Mouse (Mus musculus) cerebellum, postnatal 10 days (tissue): ENCODE data around the gene Ndufa5.

Source experiments
- DNase-seq, 2 experiments: peaks; one replicate each; pipeline ENCODE4 v3.0.0; 2021; ENCODE audit warnings: mixed read lengths in 2 of 2

The Ndufa5 gene

GRCm38 (mm10) chr6:24527155-24528063, at the start of gene Ndufa5:
Gene Ndufa5, minus strand, starts transcription at chr6:24528013.
- peak; percentile 94 to 96 for DNase-seq

GRCm38 (mm10) chr6:24573319-24573718, 45.5 kb upstream of the Ndufa5 start:
- DNase-seq = no peak

- DNase-seq = no peak
These were observed 44.6 kb upstream of the Ndufa5 start for GRCm38 (mm10) chr6:24572431-24572830.

- no peak for DNase-seq
These were observed 43.3 kb upstream of the Ndufa5 start for GRCm38 (mm10) chr6:24571126-24571525.

DNA sequence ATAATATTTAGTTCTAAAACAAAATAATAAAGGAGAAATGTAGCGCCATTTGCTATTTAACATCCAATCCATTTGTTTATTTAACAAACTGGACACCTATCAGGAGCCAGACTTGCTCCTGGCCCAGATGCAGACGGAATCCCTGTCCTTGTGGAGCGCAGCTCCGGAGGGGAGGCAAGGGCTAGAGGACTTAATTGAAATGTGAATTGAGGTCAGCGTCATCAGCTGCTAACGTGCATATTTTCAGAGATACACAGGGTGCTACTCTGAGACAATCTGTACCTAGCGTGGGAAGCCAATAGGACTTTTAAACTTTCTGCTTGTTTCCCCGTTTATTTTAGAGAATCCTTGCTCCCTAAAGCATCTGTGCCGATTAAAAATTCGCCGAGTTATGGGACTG, 42.5 kb upstream of the Ndufa5 start:
- no peak for DNase-seq

DNA sequence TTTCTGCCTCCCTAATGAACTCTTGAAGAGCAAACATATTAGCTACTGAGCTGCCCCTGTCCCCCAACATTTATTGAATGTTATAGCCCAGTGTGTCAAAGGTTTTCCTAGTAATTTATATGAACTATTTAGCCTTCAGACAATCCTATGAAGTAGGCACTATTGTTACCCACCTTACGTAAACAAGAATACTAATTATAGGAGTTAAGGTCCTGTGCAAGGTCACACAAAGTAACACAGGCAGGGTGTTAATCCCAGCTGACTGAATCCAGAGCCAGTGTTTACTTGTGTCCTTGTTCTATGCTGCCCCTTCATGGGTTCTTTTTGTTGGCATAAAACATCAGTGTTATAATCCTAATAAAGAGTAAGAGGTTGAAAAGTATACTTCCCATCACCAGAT, 41.9 kb upstream of the Ndufa5 start:
- no peak for DNase-seq

- no peak for DNase-seq
These were observed 41.1 kb upstream of the Ndufa5 start for GRCm38 (mm10) chr6:24568963-24569362.

- DNase-seq = peak; percentile 40 to 55
These were observed 37.1 kb upstream of the Ndufa5 start for GRCm38 (mm10) chr6:24564886-24565285.

- peak; percentile 60 to 76 for DNase-seq
These were observed 36.3 kb upstream of the Ndufa5 start for GRCm38 (mm10) chr6:24564081-24564480.

GRCm38 (mm10) chr6:24555488-24555887, 27.7 kb upstream of the Ndufa5 start:
- DNase-seq = no peak

DNA sequence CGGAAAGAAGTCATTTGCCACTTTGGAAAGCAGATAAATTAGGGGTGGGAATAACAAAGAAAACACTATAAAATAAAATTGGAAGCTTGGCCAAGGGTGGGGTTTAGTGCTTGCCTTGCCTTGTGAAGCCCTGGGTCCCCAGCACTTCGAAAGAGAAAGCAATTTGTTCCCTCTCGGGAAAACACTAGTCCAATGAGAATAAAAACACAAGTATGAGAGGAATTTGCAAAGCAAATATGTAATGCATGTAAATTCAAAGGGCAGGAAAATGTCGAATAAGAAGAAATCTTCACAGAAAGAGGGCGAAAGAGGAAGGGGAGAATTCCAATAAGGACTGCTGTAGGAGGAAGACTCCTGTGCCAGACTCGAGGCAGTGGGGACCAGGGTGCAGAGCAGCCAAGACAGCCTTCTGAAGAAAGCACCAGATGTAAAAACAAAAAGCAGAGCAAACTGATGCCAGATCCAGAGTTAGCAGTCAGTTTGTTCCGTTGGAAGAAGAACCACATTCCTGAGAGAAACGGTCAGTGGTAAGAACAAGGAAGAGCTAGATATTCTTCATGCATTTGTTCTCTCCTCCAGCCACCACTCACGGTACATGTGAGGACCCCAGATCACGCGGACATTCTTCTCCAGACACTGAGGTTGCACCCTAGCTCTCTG, 26.7 kb upstream of the Ndufa5 start:
- no peak for DNase-seq

DNA sequence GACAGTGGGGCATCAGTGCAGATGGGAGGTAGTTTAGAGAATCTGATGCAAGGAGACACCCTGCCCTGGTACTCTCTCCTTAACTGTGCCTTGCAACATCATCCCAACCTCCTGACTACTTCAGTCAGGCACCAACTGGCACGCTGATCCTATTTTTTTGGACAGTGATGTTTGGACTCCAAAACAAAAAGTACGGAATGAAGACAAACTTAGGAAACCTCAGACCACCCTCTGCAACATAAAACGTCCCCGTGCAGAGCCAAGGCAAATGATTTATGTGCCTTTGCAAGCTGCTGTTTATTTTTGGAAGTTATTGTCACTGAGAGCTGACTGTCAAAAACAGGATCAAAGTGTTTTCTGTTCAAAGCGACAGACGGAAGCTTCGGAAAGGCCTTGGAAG, 24.2 kb upstream of the Ndufa5 start:
- no peak for DNase-seq

DNA sequence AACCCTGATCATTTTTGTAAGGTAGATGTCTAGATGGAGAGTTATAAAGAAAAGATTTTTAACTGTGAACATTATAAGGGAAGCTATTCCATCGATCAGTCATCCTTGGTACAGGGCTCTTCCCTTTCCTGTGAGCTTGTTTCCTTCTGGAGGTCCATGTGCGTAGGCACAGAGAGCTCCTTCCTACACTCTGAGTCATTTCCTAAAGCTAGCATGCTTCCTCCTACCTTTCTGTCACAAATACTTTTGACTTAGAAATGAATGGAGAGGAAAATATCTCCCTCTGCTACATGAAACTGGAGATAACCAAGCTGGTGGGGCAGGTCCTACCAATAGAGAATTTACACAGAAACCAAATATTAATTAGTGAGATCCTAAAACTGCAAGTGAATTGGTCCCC, 22.0 kb upstream of the Ndufa5 start:
- no peak for DNase-seq

DNA sequence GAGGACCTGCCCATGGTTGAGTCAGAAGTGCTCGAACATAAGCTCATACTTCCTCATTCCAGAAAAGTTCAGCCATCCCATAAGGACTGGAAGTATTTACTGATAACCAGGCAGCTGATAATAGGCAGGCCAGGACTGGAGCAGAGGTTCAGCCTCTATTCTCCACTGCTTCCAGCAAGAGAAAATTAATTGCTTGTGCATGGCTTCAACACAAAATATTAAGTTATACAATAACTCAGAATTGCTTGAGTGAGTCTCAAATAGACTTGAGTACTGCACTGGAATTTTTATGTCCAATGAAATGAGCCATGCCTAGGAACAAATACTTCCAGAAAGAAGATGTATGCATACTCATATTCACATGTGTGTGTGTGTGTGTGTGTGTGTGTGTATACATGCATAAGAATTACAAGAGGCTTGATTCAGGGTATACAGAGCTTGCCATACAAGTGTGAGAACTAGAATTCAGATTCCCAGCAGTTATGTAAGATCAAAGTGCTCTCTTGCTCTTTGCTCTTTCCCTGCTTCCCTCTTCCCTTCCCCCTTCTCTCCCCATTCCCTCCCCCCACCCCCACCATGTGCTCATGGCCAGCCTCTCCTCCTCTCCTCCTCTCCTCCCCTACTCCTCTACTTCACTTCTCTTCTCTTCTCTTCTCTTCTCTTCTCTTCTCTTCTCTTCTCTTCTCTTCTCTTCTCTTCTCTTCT, 19.1 kb upstream of the Ndufa5 start:
- no peak for DNase-seq

DNA sequence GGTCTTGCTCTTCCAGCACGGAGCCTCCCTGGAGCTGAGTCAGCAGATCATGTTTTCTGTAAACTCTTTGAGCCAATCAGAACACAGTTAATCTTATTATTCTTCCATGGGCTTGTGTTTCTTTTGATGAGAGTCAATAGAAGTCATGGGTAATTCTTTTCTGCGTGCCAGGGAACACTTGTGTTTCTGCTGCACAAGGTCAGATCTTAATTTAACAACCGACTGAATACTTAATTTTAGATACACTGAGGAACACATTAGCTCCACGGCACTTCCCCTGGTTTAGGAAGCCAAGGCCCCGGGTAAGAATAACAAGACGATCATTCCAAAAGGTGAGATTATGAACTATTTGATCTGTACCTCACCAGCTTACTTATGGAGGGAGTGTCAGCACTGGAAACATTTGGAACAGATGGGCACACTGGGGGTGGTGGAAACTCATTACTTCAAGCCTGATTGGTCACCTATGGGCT, 15.3 kb upstream of the Ndufa5 start:
- DNase-seq = peak; percentile 63 to 69

DNA sequence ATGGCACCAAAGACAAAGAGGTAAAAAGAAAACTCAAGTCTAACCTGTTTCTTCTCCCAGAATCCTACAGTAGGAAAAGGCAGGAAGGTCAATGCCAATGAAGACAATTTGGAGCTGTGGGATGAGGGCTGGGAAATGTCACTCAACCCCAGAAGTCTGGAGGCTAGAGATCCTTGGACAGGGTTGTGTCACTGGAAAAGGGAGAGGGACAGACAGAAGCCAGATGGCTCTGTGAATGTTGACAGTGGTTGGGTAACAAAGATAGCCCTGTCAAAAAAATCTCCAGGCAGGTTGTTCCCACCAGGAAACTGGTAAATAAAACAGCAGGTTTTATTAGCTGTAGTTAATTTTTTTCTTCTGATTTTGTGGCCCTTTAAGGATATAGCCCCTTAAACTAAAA, 14.6 kb upstream of the Ndufa5 start:
- DNase-seq = no peak

DNA sequence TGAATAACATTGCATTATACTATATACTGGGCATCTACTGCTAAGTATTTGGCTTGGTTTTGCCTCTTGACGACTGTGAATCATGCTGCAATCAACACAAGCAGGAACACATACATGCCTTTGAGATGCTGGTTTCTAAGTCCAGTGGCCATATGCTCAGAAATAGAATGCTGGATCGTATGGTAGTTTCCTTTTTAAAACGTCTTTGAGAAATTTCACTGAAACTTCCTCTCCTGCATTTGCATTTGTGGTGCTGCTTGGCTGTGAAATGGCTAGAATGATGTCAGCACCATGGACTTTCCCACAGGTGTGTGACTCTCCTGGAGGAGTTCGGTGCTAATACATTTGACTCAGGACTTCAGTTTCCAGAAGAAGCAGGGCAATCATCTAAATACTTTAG, 12.3 kb upstream of the Ndufa5 start:
- DNase-seq = no peak

DNA sequence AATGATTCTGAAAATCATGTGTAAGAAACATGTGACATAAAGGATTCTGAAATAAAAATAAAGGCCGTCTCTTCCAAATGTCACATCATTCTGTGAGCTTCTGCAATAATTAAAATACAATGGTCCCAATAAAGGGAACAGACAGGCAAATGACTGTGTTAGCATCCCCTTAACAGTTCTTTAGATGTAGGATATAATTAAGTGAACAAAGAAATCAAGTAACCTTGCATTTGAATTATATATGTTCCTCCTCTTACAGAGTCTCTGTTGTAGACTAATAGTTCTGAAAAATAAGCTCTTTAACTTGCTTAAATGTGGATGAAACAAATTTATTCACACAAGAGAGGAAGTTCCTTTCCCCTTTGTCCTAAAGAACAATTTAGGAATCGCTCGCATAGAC, 10.6 kb upstream of the Ndufa5 start:
- DNase-seq = no peak

- no peak for DNase-seq
These were observed 5.0 kb upstream of the Ndufa5 start for GRCm38 (mm10) chr6:24532804-24533203.

GRCm38 (mm10) chr6:24530711-24531420, 3.1 kb upstream of the Ndufa5 start:
- peak; percentile 27 to 38 for DNase-seq

GRCm38 (mm10) chr6:24530166-24530565, 2.4 kb upstream of the Ndufa5 start:
- DNase-seq = peak; percentile 75 to 83

DNA sequence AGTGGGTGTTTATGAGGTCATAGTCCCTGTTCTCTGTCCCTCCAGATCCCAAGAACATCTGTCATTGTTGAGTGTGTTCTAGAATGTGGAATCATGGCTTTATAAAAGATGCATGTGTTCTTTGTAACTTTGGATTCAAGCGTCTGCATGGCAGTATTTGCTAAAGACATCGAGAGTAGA, 141 bp upstream of the Ndufa5 start, which contains the start of gene Asb15:
Gene Asb15, plus strand, starts transcription at position 81 of the 180 bp plus-strand sequence.
- DNase-seq = no peak

DNA sequence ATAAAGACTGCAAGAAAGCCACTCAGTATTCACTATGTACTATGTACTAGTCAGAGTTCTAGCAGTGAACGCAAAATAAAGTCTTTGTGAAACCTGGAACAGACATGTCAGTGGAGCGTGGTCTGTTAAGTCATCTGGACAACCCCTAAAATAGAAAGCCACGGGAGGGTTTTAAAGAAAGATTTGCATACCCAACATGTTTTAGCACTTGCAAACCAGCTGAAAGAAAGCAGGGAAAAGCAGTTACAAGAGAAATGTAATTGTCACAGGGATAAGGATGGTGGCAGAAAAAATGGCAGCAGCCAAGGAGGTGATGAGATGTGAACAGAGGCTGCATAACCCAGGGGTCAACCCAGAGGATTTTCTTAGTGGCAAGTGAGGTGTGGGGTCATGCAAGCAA, 2.1 kb downstream of the Ndufa5 start:
- no peak for DNase-seq
